Mouse (Mus musculus) megakaryocyte, embryonic 14.5 days (primary cell): ENCODE data around the gene Aldh2.
"Not testable (repeated sequence)": the region's sequence is repeated elsewhere in the genome, so short reads cannot be mapped to it uniquely, and the experiment has no call there.

Source experiments
- FLI1 ChIP-seq: IDR thresholded peaks from 2 replicates; pipeline ENCODE4 v1.6.1; 2012; ENCODE audit warnings: low read length, inconsistent platforms, mixed read lengths
- GATA1 ChIP-seq: IDR thresholded peaks from 3 replicates; pipeline ENCODE4 v1.6.1; 2012; ENCODE audit warnings: mixed read lengths, low read length, inconsistent platforms, borderline replicate concordance

DNA sequence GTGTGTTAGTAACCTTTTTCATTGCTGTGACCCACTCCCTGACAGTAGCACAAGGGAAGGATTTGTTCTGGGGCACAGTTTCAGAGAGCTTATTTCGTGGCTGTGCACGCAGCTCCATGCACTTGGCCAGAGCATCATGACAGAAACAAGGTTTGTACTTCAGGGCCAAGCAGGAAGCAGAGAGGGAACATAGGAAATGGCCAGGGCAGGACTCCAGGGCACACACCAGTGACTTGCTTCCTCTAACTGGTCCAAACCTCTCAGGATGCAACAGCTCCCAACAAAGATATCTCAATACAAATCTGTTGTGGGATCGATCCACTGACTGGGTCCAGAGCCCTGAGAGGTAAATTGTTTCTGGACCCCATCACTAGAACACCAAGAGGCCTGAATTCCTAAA is 21.3 kb upstream of the Aldh2 start:
- not testable (repeated sequence) for TF ChIP-seq GATA1, FLI1
